Mouse (Mus musculus) cerebellum, adult 8-10 months (tissue): ENCODE data around the gene Efs.

ENCODE experiments used
- DNase-seq: peaks from one replicate; pipeline ENCODE4 v3.0.0; 2022

Gene Efs

DNA sequence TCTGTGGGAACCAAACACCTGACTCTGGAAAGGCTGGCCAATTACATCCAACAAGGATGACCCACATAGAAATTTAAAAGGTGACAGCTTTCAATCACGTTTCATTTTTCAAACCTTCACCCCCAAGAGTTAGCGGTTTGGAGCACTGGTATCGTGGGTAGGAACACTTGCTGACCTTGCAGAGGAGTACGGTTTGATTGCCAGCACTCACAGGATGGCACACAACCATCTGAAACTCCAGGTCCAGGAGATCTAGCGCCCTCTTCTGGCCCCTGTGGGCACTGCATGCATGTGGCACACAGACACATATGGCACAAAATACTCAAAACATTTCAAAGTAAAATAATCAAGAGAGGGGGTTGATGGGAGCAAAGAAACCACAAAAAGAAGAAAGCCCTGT is 59.0 kb downstream of the Efs start:
- no peak for DNase-seq
